8 mouse cellular contexts compared by ENCODE assay signal in genomic region chr16:37684634-37685441, GRCm38 (mm10). TPM values are rescaled to one million over a fixed set of nuclear protein-coding genes. Genes with fewer than 3 reads are reported as not detected.
DNase-seq lines count a peak whose midpoint lies in the region; ATAC-seq and TF ChIP-seq lines count a peak whose summit lies in the region.

No protein-coding gene starts in this region.

- no peaks in the 10 kb centered on the region for H3K36me3 ChIP-seq in forebrain, postnatal 0 days (ENCODE audit: insufficient read depth)

- peak overlapping the region; percentile 75 for H3K9ac ChIP-seq in forebrain, postnatal 0 days

- peak; percentile 91 for DNase-seq in MN1 (ENCODE audit: low spot score)
- peak; percentile 88 for DNase-seq in cerebellum, adult 2 months
- peak; percentile 94 for DNase-seq in forebrain, postnatal 0 days
- peak; percentile 91 to 94 for DNase-seq in layer of hippocampus, postnatal 10 days (ENCODE audit: low spot score in 2 of 2)
- DNase-seq in lung, postnatal 10 days: peak; percentile 93
- peak; percentile 88 for DNase-seq in retina, adult 2 months (ENCODE audit: low read depth, low spot score)
- peak; percentile 62 to 69 for DNase-seq in thymus, postnatal 36 days

- 0 out of 2 replicates have a peak, but pooled peaks have one; percentile 34 for TF ChIP-seq POLR2A in cerebellum, adult 2 months (IDR thresholded peaks at IDR 0.05; ENCODE audit: borderline replicate concordance, insufficient read depth, low read length)

- H3K4me2 ChIP-seq in forebrain, postnatal 0 days (ENCODE audit: low read depth): peak overlapping the region; percentile 60

- ATAC-seq in forebrain, postnatal 0 days: peak; percentile 54
- ATAC-seq in hematopoietic stem cell, adult 5-6 weeks (replicated peaks in 1 of 2; ENCODE audit: insufficient read depth in 1 of 2, low FRiP score in 2 of 2, low TSS enrichment in 1 of 2, low read depth in 1 of 2, poor library complexity in 2 of 2, severe bottlenecking in 2 of 2): peak; percentile 73

- H3K9me3 ChIP-seq in forebrain, postnatal 0 days (ENCODE audit: low read length): no peaks in the 10 kb centered on the region

- TF ChIP-seq CTCF in cerebellum, adult 2 months (IDR thresholded peaks at IDR 0.05; ENCODE audit: borderline replicate concordance, insufficient read depth, low read depth, low read length): peak; percentile 83
- TF ChIP-seq CTCF in forebrain, postnatal 0 days (IDR thresholded peaks at IDR 0.05; ENCODE audit: low read depth): peak; percentile 90

- no peaks in the 10 kb centered on the region for H3K27me3 ChIP-seq in cerebellum, adult 2 months (ENCODE audit: control insufficient read depth, insufficient read depth, low read length)
- no peaks in the 10 kb centered on the region for H3K27me3 ChIP-seq in forebrain, postnatal 0 days (ENCODE audit: insufficient read depth, low read length)

- peak overlapping the region; percentile 90 for H3K4me3 ChIP-seq in cerebellum, adult 2 months (replicated peaks; ENCODE audit: insufficient read depth, low read depth, low read length)
- peak overlapping the region; percentile 41 for H3K4me3 ChIP-seq in forebrain, postnatal 0 days (ENCODE audit: low read depth, low read length)

- H3K27ac ChIP-seq in cerebellum, adult 2 months (ENCODE audit: insufficient read depth, low read length): peak overlapping the region; percentile 80
- peak overlapping the region; percentile 89 for H3K27ac ChIP-seq in forebrain, postnatal 0 days (ENCODE audit: low read depth, low read length)

- H3K4me1 ChIP-seq in cerebellum, adult 2 months (ENCODE audit: control insufficient read depth, insufficient read depth, low read length): peaks cover 12% of the 10 kb centered on the region
- peaks cover 27% of the 10 kb centered on the region; the same call in 1 of the 2 replicates for H3K4me1 ChIP-seq in forebrain, postnatal 0 days (ENCODE audit: insufficient read depth)

- WGBS in cerebellum, adult 2 months: under 1% methylated on average over 25 of the region's 25 CpGs
- under 1% methylated on average over 25 of the region's 25 CpGs for WGBS in forebrain, postnatal 0 days

RNA-seq across cellular contexts. Expression of gene Ndufb4, which starts 30.6 kb away (rescaled TPM):
- 95.8 and 99.2 TPM in 2 replicates for polyA plus RNA-seq in cerebellum, adult 2 months (2012; rRNA removed)
- 33.9 and 49.3 TPM in 2 replicates for total RNA-seq in forebrain, postnatal 0 days (2014; rRNA removed)
- polyA plus RNA-seq in forebrain, postnatal 0 days (2015; fragmentation: Nextera tagmentation; extraction: Ambion mirVana): 79.1 and 117 TPM in 2 replicates
- 16.8 and 24.1 TPM in 2 replicates for total RNA-seq in hematopoietic stem cell, adult 5-6 weeks (2017)
- 10 to 100 TPM; 52.8 to 88.1 TPM for total RNA-seq in layer of hippocampus, postnatal 10 days (2021)

Comparison
In these comparisons a context has a peak if more than half of its experiments do, and no peak if none do; other contexts are left out.
1. Peak in every context shown above with its lines: DNase-seq, ATAC-seq, H3K4me3 ChIP-seq and H3K27ac ChIP-seq.